Mouse (Mus musculus): ENCODE results near the gene Skap1. TPM values are rescaled to one million over a fixed set of nuclear protein-coding genes. Genes with fewer than 3 reads are reported as not detected.

Gene Skap1
- total RNA-seq, 2 experiments from 2014 or later: 2.2 to 2.4 TPM

- DNase-seq (ENCODE audit: low spot score in 2 of 2): no peak
- intact Hi-C loops (cut with DNase I): no loop called here
These were observed 78.2 kb downstream of the Skap1 start for GRCm38 (mm10) chr11:96542561-96542960.

GRCm38 (mm10) chr11:96546428-96546827 is 82.0 kb downstream of the Skap1 start:
- no peak for DNase-seq (ENCODE audit: low spot score in 2 of 2)
- intact Hi-C loops (cut with DNase I): no loop called here

GRCm38 (mm10) chr11:96550960-96551703 is 86.7 kb downstream of the Skap1 start:
- no peak for DNase-seq (ENCODE audit: low spot score in 2 of 2)
- intact Hi-C loops (cut with DNase I): loop anchor here (5.0 to 10.0 kb wide), 2 partner anchors 121 to 314 kb away; no protein-coding TSS in a partner anchor

GRCm38 (mm10) chr11:96553091-96553490 is 88.7 kb downstream of the Skap1 start:
- DNase-seq (ENCODE audit: low spot score in 2 of 2): peak; percentile 41 to 59
- intact Hi-C loops (cut with DNase I): loop anchor here (2.0 to 10.0 kb wide), 3 partner anchors 119 to 312 kb away; no protein-coding TSS in a partner anchor

GRCm38 (mm10) chr11:96560229-96560628 is 95.8 kb downstream of the Skap1 start:
- DNase-seq (ENCODE audit: low spot score in 2 of 2): no peak
- intact Hi-C loops (cut with DNase I): no loop called here

- intact Hi-C loops (cut with DNase I): no loop called here
- no peak for DNase-seq (ENCODE audit: low spot score in 2 of 2)
These were observed 99.7 kb downstream of the Skap1 start for GRCm38 (mm10) chr11:96564088-96564487.

- intact Hi-C loops (cut with DNase I): no loop called here
- DNase-seq (ENCODE audit: low spot score in 2 of 2): no peak
These were observed 108.1 kb downstream of the Skap1 start for GRCm38 (mm10) chr11:96572515-96572914.

- intact Hi-C loops (cut with DNase I): no loop called here
These were observed 112.4 kb downstream of the Skap1 start for GRCm38 (mm10) chr11:96576491-96577427.

GRCm38 (mm10) chr11:96578551-96579283 is 114.3 kb downstream of the Skap1 start:
- no peak for DNase-seq (ENCODE audit: low spot score in 2 of 2)
- intact Hi-C loops (cut with DNase I): no loop called here

More at GRCm38 (mm10) chr11:96576491-96577427, 112.4 kb downstream of the Skap1 start:
- DNase-seq (ENCODE audit: low spot score in 2 of 2): no peak

- intact Hi-C loops (cut with DNase I): no loop called here
- DNase-seq (ENCODE audit: low spot score in 2 of 2): no peak
These were observed 117.4 kb downstream of the Skap1 start for GRCm38 (mm10) chr11:96581604-96582384.

GRCm38 (mm10) chr11:96582595-96582994 is 118.2 kb downstream of the Skap1 start:
- intact Hi-C loops (cut with DNase I): no loop called here
- DNase-seq (ENCODE audit: low spot score in 2 of 2): no peak

- DNase-seq (ENCODE audit: low spot score in 2 of 2): no peak
- intact Hi-C loops (cut with DNase I): no loop called here
These were observed 125.4 kb downstream of the Skap1 start for GRCm38 (mm10) chr11:96589828-96590227.

GRCm38 (mm10) chr11:96595890-96596289 is 131.5 kb downstream of the Skap1 start:
- intact Hi-C loops (cut with DNase I): no loop called here

GRCm38 (mm10) chr11:96596301-96596700 is 131.9 kb downstream of the Skap1 start:
- intact Hi-C loops (cut with DNase I): no loop called here
- no peak for DNase-seq (ENCODE audit: low spot score in 2 of 2)

More at GRCm38 (mm10) chr11:96595890-96596289, 131.5 kb downstream of the Skap1 start:
- DNase-seq (ENCODE audit: low spot score in 2 of 2): no peak

GRCm38 (mm10) chr11:96602806-96603205 is 138.4 kb downstream of the Skap1 start:
- intact Hi-C loops (cut with DNase I): no loop called here
- DNase-seq (ENCODE audit: low spot score in 2 of 2): no peak

GRCm38 (mm10) chr11:96604306-96604705 is 139.9 kb downstream of the Skap1 start:
- no peak for DNase-seq (ENCODE audit: low spot score in 2 of 2)
- intact Hi-C loops (cut with DNase I): no loop called here

- intact Hi-C loops (cut with DNase I): no loop called here
- DNase-seq (ENCODE audit: low spot score in 2 of 2): peak in 1 of 2 experiments; percentile 26
These were observed 140.5 kb downstream of the Skap1 start for GRCm38 (mm10) chr11:96604751-96605450.

GRCm38 (mm10) chr11:96605516-96605915 is 141.1 kb downstream of the Skap1 start:
- intact Hi-C loops (cut with DNase I): no loop called here
- no peak for DNase-seq (ENCODE audit: low spot score in 2 of 2)
